Mouse (Mus musculus) adrenal gland, adult 2 months (tissue): ENCODE measurements around the gene Pappa. TPM values are rescaled to one million over a fixed set of nuclear protein-coding genes. Genes with fewer than 3 reads are reported as not detected.
A peak's percentile ranks its signal among the peaks of the same experiment; 100 is the strongest.

ENCODE experiments used
- DNase-seq: peaks from one replicate; pipeline ENCODE4 v3.0.0; 2021
- long read RNA-seq: library from polyadenylated mRNA; stranded (forward); transcript quantifications from one replicate; pipeline ENCODE4 v2.0.0, GENCODE M21; 2021
- polyA plus RNA-seq: library from polyadenylated mRNA; depleted of rRNA; stranded (reverse); fragments of >200 nt; gene quantifications from 2 replicates; pipeline ENCODE4 v1.2.3, GENCODE M21; 2012; rRNA removed
- total RNA-seq, 2 experiments: library from RNA; stranded (reverse); gene quantifications; 2 replicates each; pipeline ENCODE4 v1.2.3; 2021

The Pappa gene
- under 1 TPM; 0.37 to 0.45 TPM for total RNA-seq
- 0.02 and 0.07 TPM in 2 replicates for polyA plus RNA-seq
- long read RNA-seq = 0 reads

DNA sequence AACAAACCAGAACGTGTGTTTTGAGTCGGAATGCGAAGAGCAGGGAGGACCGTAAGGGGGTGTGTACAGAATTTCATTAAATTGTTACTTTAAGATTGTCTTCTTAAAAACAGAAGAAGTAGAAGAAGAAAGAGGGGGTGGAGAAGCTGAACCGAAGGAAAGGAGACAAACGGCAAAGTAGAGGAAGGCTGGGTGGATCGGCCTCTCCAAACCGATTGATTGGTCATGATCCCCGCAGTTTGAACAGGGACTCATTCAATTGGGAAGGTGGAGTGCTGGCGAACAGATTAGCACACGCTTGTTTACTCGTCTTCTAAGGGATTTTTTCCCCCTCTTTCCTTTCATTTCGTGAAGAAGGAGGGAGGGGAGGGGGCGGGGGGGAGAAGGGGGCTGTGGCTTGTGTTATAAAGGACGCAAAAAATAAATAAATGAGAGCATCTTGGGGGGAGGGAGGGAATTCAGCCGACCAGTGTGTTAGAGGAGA, at the start of gene Pappa:
Pappa (plus strand) TSS at position 434 of the 484 bp plus-strand sequence.
- no peak for DNase-seq

DNA sequence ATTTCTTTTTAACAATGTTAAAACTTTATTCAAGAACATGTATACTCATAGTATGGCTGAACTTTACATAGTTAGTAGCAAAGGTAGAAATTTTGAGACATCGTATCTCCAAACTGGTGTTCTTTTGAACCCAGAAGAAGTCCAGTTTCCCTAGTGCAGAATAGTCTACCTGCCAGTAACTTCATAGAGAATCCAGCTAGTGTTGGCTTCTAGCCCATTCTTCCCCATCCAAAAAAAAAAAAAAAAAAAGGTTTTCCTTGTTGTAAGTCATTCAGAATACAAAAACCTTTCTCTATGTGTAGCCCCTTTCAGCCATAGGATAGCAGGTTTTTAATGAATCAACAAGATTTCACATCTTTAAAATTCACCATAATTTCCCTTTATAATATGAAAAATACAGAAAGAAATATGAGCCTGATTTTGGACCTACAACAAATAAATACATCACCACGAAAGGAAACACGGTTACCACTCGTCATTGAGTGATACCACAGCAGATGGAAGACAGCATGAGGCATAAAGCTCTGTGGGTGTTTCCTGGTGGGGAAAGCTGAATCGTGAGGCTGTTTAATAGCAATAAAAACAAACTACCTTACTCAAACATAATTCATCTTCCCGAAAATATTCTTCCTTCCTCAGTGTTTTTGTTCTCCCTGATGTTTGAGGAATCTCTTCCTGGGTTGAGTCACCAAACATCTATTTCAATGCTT, 45.9 kb upstream of the Pappa start:
- no peak for DNase-seq

DNA sequence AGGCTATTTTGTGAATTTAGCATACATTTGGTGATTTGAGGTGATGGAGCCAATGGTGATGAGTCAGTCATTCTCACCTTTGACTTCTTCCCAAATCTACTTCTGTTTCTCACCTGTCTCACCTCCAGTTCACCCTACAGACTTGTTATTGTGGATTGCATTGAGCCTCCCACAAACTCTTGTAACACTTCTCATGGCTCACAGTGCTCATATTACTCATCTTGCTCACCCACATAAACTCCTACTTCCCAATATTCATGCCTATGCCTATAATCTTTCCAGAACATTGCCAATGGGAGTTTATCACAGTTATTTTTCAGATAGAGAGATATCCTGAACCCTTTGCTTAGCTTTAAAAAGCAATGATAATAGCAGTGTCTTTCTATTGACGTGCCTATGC, 37.1 kb upstream of the Pappa start:
- no peak for DNase-seq

DNA sequence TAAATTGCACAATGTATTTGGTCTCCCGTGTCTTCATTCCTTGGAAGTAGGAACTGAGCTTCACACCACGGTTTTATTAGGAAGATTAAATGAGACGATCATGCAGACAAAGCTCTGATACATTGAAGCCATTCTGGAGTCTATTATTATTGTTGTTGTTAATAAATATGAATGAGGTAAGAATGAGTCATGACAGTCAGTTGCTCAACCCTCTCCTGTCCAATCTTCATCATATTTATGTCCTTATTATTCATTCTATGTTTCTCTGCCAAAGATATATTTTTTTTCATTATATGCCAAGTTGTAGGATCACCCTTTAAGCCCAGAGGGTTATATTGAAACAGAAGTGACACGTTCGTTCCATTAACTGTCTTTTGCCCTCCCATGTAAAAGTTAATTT, 36.4 kb upstream of the Pappa start:
- no peak for DNase-seq

DNA sequence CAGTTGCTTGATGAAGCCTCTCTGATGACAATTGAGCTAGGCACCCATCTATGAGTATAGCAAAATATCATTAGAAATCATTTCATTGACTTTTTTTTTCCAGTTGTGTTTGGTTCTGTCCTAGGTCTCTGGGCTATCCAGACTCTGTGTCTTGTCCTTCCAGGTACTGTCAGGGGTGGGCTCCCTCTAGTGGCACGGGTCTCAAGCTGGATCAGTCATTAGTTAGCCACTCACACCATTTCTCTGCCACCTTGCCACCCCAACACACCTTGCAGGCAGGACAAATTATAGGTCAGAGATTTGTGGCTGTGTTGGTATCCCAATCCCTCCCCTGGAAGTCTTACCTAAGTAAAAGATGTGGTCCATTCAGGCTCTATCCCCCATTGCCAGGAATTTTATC, 31.8 kb upstream of the Pappa start:
- DNase-seq = no peak

DNA sequence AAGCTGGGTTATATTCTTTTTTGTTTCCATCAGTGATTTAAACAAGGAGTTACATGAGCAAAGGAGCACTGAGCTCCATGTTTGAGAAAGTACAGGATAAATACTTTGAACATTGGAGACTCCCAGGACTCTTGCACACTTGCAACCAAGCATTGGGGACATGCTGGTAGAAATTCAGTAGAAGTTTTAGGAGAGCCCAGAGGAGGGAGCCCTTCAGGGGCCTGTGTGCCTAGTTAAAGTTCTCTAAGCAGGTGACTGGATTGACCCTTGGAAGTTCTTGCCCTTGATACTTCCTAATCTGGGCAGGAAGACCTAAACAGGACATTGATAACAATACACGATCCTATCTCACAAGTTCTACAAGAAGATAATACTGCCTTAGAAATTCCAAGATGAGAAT, 3.6 kb upstream of the Pappa start:
- DNase-seq = no peak

DNA sequence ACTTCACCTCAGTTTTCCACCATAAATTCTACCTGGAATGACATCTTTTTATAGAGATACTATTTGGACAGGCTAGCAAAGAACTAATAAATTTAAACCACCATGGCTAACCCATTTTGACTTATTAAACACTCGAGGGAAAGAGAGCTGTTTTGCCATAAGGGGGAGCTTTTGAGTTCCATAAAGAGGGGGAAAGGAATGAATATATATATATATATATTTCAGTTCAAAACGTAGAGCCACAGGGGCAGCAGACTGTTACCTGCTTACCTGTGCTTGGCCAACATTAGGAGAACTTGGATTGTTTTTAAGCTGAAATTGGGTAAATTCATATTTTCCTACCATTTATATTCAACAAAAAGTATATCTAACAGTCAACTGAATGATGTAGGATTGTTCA, 1.1 kb upstream of the Pappa start:
- no peak for DNase-seq

DNA sequence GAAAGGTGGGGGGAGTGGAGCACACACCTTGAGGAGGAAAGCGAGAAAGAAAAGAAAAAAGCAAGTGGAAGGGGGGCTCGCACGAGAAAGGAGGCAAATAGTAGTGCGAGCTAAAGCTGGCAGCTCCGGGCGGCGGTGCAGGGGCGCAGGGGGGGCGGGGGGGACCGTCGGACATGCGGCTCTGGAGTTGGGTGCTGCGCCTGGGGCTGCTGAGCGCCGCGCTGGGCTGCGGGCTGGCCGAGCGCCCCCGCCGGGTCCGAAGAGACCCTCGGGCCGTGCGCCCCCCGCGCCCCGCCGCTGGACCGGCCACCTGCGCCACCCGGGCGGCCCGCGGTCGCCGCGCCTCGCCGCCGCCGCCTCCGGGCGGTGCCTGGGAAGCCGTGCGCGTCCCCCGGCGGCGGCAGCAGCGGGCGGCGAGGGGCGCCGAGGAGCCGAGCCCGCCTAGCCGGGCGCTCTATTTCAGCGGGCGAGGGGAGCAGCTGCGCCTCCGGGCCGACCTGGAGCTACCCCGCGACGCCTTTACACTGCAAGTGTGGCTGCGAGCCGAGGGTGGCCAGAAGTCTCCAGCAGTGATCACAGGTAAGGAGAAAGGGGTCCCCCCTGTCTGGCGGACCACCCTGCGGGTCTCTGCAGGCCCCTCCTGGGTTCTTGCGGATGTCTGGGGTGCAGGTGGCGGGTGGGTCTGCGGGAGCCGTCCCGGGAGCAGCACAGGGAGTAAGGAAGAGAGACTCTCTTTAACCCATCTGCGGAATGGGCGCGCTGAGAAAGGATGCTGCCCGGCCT, 586 bp downstream of the Pappa start:
- DNase-seq = no peak

DNA sequence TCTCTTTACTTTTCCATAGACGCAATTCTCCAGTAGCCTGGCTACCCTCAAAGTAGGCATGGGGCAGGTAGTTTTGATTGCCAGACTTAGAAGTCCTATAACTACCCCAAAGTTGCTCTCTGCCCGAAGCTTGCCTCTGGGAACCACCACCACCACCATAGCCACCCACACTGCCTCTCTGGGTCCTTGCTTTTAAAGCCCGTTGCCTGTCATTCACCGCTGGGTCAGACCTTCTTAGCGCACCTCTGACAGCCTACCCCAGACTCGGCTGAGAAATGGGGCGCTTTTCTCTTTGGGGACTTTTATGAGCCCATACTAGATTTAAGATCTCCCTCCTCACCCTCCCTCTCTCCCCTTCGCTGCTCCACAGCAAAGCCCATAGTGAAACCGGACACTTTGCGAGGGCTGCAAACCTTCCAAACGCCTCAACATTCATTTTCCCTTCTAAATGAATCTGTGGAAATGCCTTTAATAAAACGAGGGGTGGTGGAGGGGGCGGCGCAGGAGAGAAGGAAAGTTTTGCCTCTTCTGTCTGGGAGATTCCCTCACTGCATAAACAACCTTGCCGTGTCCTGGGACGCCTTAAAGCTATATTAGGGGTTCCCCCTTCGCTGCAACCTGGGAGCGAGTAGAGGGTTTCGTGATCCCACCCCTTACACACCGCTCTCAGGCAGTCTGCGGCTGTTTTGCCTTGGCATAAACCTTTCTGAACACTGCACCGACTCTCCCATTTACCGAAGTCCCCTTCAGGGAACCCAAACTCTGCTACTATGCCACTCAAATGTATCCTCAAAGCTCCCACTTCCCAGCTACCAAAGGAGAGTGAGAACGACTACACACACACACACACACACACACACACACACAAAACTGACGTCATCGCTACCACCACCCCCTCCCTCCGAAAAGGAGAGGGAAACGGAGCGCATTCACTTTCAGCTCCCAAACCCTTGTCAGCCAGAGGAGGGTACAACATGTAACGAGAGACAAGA, 1.7 kb downstream of the Pappa start:
- peak; percentile 51 for DNase-seq

DNA sequence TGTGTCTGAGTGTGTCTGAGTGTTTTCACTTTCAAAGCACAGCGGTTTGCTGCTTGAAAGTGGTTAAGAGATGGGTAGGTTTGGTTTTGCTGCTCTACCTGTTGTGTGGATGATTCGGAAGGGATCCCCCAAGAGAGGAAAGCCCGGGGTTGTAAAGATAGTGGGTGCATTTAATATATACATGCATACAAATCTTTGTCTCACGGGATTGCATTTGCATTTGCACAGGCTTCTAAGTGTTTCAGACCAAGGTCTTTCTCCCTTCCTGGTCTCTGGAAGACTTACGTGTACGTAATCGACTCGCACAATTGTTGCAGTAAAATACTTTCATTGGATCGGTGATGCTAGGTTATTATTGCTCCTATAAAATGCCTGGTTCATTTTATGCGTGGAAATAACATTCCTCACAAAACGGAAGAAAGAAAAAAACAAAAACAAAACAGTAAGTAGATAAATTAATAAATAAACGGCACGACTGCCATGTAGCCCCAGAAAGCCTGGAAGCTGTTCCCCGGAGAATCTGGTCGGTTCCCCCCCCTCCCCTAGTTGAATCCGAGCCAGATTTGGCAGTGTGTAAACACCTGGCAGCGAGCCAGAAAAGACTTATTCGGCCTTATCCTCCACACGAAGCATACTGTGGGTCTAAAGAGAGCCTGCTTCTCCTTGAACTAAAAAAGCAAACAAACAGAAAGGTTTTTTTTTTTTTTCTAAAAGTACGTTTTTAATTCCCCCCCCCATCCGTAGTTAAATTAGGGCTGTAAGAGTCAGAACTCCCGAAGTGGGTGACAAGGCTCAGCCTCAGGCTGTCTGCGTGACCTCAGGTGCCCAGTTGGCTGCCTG, 2.7 kb downstream of the Pappa start:
- peak; percentile 39 for DNase-seq

DNA sequence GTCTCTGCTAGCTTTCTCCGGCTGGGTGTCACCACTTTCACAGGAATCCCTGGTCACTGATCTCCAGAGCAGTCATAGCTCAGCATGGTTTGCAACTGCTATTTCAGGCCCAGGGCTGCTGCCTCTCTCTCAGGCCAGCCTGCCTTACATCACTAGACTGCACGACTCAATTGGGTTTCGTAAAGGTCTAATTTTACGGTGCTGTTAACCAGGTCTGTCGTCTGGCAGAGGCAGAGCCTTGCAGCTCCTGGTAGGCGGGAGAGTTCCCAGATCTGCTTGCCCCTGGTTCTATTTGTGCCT, 3.3 kb downstream of the Pappa start:
- peak; percentile 49 for DNase-seq

DNA sequence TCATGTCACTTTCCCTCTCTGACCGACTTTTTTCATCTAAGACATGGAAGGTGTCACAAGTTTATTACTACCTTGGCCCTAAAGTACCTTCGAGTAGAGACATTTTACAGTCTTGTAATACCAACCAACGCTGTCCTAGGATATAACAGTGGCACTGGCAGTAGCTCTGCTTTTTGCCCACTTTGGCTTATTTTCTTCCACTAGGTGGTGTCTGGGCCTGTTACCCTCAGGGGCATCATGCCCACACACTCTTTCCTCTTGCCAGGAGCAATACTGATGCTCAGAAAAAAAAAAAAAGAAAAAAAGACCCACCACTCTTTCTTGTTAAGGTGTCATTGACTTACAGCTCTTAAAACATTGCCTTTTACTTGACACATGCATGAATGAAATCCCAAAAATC, 8.7 kb downstream of the Pappa start:
- DNase-seq = no peak

DNA sequence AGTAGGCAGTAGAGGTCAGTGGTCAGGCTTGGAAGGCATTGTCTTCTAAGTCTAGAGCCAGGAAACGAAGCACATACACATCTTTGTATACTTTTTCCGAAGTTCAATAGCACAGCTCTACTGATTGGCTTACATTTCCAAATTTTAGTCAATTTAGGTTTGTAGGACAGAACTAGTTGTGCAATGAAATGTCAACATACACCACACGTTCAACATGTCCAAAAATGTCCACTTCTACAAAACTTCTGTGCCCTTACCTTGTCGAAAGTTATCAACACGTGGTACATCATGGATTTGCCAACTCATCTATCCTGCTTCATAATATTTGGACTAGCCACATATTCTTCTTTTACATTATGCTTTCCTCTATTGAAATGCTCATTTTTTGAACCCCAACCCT, 10.4 kb downstream of the Pappa start:
- DNase-seq = no peak

DNA sequence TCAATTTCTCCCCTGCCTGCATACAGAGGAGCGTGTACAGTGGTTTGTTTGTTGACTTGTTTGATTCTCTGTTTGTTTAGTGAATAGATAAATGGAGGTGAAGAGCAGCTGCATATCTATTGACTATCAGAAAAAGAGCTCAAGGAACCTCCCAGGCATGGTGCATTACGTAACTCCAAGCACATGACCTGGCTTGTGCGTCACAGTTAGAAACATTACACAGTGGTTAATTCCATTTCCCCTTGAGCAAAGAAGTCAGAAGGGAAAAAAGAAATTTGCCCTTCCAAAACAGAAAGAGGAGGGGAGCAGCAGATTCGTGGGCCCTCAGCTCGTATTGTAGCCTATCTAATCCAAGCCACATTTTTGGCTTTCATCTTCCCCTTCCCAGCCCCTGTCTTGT, 11.1 kb downstream of the Pappa start:
- peak; percentile 33 for DNase-seq

DNA sequence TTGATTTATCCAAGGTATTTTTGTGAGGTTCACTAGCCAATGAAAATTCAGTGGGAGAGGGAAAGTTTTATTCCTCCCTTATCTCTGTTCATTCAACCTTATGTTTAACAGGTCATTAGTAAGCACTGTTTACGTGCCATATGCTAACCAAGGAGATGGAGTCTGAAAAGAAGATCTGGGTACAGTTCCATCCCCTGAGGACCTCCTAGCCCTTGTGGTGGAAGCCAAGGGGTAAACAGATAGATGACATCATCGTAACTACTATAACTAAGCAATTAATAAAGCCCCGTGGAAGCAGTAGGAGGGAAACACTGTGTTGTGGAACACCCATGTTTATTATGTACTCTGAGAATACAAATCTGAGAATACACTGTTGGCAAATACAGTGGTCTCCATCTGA, 12.6 kb downstream of the Pappa start:
- no peak for DNase-seq

DNA sequence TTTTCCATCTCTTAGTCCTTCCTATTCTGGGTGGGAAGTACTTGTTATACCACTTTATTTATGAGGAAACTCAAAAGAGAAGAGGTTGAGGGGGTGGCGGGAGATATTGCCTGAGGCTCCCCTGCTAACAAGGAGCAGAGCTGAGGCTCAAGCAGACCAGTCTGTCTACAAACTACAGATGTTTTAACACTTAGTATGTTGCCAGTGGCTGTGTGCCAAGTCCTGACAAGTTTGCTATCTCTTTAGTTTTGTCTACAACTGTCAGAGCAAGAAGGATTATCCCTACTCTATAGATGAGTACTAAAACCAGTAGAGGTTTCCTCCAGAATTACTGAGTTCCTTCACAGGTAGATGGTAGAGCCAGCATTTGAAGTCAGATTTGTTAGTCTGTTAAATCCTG, 23.0 kb downstream of the Pappa start:
- DNase-seq = no peak

DNA sequence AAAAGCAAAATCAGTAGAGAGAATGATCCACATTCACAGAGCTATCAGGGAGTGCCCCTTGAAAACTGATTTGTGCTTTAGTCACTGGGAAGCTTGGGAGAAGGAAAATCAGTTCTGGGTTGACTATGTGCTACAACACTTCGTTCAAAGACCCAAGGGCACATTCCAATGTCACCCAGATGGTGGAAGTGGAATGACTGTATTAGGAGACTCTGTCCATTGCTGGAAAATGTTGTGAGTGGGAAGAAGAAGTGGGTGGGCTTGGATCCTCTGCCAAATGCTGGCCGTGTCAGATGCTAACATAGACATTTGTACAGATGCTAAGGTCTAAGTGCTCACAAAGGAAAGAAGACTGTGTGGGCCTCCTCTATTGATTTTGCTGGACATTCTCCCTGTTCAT, 29.6 kb downstream of the Pappa start:
- no peak for DNase-seq

DNA sequence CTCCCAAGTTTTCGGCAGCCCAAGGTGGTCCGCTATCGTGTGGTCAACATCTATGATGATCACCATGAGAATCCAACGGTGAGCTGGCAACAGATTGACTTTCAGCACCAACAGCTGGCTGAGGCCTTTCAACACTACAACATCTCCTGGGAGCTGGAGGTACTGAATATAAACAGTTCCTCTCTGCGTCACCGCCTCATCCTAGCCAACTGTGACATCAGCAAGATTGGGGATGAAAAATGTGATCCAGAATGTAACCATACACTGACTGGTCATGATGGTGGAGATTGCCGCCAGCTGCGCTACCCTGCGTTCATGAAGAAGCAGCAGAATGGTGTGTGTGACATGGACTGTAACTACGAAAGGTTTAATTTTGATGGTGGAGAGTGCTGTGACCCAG, 32.3 kb downstream of the Pappa start:
- no peak for DNase-seq

DNA sequence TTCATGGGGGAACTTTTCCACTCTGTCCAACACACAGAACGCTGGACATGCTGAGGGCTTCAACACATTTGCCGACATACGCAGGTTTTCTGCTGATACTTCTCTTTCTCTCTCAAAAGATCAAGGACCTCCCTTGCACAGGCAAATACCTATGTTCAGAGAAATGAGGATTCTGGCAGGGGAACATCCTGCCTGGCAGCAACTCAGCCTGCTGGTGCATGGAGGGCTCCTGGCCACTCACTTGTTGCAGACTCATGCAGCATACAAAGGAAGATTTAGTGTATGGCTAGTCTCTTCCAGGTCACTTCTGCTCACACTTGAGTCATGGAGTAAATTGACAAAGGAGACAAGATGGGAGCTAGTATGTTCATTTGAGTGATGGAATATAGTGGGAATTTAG, 34.7 kb downstream of the Pappa start:
- DNase-seq = no peak

DNA sequence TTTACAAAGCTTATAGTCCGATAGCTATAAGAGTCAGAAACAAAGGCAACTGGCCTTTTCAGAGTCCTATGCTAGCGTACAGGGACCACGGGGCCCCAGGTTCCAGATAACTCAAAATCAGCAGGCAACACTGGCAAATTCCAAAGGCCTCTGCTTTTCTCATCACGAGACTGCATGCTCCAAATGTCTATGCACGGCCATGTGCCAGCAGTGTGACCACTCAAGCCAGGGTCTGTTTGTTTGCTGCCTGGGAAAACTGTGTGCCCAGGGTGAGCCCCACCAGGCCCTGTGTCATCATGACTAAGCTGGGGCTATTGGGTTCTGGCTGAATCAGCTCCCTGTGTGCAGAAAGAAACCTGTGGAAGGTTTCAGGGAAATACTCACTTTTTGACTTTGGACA, 35.5 kb downstream of the Pappa start:
- DNase-seq = no peak

DNA sequence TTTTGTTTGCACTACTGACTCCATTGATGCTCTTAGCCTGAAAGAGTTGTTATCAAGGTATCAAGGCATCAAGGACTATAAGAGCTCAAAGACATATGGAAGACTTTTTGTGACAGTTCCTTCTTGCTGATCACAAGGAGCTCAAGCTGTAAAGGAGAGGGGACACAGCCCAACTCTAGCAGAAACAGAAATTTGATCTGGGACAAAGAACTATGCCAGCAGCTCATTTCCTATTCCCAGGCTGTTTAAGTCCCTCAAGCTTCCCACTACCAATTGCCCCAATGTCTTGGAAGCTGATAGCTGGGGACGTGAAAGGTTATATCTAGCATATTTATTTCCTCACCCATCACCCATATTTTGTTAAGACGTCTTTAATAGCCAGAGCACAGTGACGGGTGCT, 39.7 kb downstream of the Pappa start:
- no peak for DNase-seq
